Mouse (Mus musculus) heart, adult 2 months (tissue): ENCODE data around the gene Trp53.

Experiments
- CTCF ChIP-seq: fragments of 200-600 bp; IDR thresholded peaks from 2 replicates; pipeline ENCODE4 v1.8.1; 2022; ENCODE audit warnings: antibody characterized with exemption, mild to moderate bottlenecking, moderate library complexity
- EP300 ChIP-seq: fragments of 200-500 bp; IDR thresholded peaks from 2 replicates; pipeline ENCODE4 v1.6.1; 2011; ENCODE audit warnings: low read depth, low read length, control low read depth; ENCODE audit not compliant: insufficient read depth
- POLR2A ChIP-seq: fragments of 200-500 bp; IDR thresholded peaks from 2 replicates; pipeline ENCODE4 v1.6.1; 2011; ENCODE audit warnings: mild to moderate bottlenecking, low read depth, low read length, control low read depth; ENCODE audit not compliant: insufficient read depth

DNA sequence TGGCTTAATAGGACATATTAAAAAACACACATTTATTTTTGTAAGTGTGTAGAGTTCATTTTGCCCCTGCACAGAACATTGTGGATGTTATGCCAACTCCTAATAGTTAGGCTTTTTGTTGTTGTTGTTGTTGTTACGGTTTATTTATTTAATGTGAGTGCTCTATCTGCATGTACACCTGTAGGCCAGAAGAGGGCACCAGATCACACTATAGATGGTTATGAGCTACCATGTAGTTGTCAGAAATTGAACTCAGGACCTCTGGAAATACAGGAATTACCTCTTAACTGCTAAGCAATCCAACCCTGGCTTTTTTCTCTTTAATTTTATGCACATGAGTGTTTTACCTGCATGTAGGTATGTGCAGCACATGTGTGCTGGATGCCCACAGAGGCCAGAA is 49.6 kb downstream of the Trp53 start:
- TF ChIP-seq CTCF: peak; percentile 82
- no peak for TF ChIP-seq POLR2A
- TF ChIP-seq EP300: no peak
